Mouse (Mus musculus): ENCODE measurements at regions not wholly inside any gene's neighbourhood (a gene's known extent, or its start where the extent isn't known, plus 50 kb on each side); places are given as distances from the start of the nearest gene placed in this dataset.
A peak's percentile ranks its signal among the peaks of the same experiment; 100 is the strongest.

DNA sequence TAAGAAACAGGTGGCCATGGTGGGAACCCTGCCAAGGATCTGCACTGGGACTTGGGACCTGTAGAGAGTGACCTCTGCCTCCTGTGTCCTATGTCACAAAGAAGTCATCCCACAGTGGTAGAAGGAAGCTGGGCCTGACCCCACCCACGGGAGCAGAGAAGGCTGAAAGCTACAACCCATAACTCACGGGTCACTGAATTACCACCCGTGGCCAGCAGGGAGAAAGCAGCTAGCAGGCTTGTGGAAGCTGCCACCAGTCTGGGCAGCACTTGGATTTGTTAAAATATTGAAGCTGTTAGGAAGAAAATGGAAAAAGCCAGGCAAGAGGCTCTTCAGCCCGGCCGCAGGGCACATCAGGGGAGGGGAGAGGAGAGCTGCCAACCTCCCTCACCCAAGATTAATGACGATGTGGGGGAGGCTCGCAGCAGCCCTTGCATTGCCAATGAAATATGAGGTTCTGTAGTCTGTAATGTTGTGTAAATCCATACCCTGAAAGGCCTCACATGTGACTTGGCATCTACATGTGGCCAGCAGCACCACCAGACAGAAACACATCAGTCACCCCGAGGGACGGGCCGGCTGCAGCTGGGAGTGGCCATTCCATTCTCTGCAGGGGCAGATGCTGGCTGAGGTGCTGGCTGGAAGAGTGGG is 94.5 kb downstream of the Olfm1 start:
- no peak for ATAC-seq
- H3K9me3 ChIP-seq (ENCODE audit: low read length), result no peaks in the 10 kb centered on the region

DNA sequence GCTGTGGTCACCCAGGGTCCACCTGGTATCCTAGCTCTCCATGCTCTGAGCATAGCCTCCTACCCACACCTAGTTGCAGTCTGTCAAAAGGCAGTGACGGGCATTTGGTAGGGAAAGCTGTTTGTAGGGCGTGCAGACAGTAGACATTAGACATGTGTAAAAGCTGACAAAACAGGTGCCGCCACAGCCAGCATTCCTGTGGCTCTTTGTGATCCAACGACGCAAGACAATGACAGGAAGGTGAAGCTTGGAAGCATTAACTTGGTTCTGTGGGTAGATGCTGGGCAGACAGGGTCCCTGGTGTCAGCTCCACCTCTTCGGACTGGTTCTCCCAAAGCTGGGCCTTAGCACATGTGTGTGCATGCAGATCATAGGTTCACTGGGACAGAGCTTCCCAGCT is 96.5 kb downstream of the Olfm1 start:
- Histone ChIP-seq H3K9ac (no peak overlapping the region), H3K4me2 (ENCODE audit: low read depth) (no peak overlapping the region), H3K27ac (ENCODE audit: low read depth, low read length) (no peak overlapping the region), H3K4me1 (ENCODE audit: insufficient read depth) (no peaks in the 10 kb centered on the region), H3K4me3 (ENCODE audit: low read depth, low read length) (no peak overlapping the region), H3K9me3 (ENCODE audit: low read length) (no peaks in the 10 kb centered on the region), H3K36me3 (ENCODE audit: insufficient read depth) (no peaks in the 10 kb centered on the region), H3K27me3 (ENCODE audit: insufficient read depth, low read length) (no peaks in the 10 kb centered on the region)
- no peak for TF ChIP-seq CTCF (IDR thresholded peaks at IDR 0.05; ENCODE audit: low read depth)
- DNase-seq (no peak), ATAC-seq (no peak)
- WGBS, result 85% methylated on average over 6 of the region's 6 CpGs

More for the DNA sequence above, 94.5 kb downstream of the Olfm1 start:
- no peak overlapping the region for H3K27ac ChIP-seq (ENCODE audit: low read depth, low read length)
- TF ChIP-seq CTCF (IDR thresholded peaks at IDR 0.05; ENCODE audit: low read depth), result peak; percentile 18; the same call in 1 of the 2 replicates
- no peak for DNase-seq
- no peak overlapping the region for H3K4me3 ChIP-seq (ENCODE audit: low read depth, low read length)
- H3K36me3 ChIP-seq (ENCODE audit: insufficient read depth), result no peaks in the 10 kb centered on the region
- no peaks in the 10 kb centered on the region for H3K4me1 ChIP-seq (ENCODE audit: insufficient read depth)
- no peaks in the 10 kb centered on the region for H3K27me3 ChIP-seq (ENCODE audit: insufficient read depth, low read length)
- H3K4me2 ChIP-seq (ENCODE audit: low read depth), result no peak overlapping the region
- H3K9ac ChIP-seq, result no peak overlapping the region
- WGBS, result 66% methylated on average over 10 of the region's 10 CpGs

DNA sequence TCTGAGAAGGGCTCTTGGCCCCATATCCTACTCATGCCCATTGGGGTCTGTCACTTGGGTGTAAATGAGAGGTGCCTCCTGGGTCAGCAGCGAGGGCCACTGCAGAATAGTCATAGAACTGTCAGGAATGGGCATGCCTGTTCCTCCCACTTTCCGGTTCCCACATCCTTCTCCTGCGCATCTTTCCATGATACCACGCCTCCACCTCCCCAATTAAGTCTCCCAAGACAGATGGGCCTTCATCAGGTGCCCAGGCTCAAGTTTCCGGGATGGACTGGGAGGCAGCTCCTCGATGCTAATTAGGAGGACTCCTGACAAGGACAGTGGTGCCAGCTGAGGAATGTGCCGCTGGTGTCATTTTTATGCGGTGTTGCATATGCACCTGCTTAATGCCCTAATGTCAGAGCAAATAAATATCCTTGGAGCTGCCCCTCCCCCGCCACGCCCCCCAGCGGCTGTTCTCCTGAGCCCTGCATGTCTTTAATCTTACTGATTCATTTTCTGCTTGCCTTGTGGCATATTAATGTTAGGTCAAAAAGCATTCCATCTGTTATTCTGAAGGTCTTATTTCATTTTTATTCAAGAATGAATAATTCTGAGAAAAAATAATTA is 97.2 kb downstream of the Olfm1 start:
- no peak overlapping the region for H3K9ac ChIP-seq
- no peak for ATAC-seq
- no peak for DNase-seq

DNA sequence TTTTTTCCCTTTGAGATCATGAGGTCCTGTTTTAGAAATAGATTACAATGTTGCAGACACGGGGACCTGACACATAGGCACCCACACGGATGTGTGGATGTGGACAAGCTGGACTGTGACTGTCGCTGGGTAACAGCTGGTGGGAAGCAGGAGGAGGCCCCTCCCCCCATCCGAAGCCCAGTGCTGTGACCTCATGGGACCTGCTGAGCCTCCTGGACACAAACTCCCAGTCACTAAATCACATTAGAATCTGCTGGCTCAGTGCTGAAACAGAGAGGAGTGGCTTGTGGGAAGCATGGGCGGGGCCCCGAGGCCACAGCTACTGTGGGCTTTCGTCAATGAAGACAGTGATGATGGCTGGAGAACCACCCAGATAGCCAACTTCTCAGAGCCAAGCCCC is 101.7 kb downstream of the Olfm1 start:
- WGBS, result 61% methylated on average over 7 of the region's 7 CpGs
- H3K27ac ChIP-seq (ENCODE audit: low read depth, low read length), result no peak overlapping the region
- no peak overlapping the region for H3K9ac ChIP-seq
- H3K27me3 ChIP-seq (ENCODE audit: insufficient read depth, low read length), result no peaks in the 10 kb centered on the region
- no peak overlapping the region for H3K4me3 ChIP-seq (ENCODE audit: low read depth, low read length)
- no peak for TF ChIP-seq CTCF (IDR thresholded peaks at IDR 0.05; ENCODE audit: low read depth)
- no peak for DNase-seq
- ATAC-seq, result no peak
- no peak overlapping the region for H3K4me2 ChIP-seq (ENCODE audit: low read depth)
- H3K9me3 ChIP-seq (ENCODE audit: low read length), result no peaks in the 10 kb centered on the region
- H3K4me1 ChIP-seq (ENCODE audit: insufficient read depth), result peaks cover 13% of the 10 kb centered on the region
- H3K36me3 ChIP-seq (ENCODE audit: insufficient read depth), result no peaks in the 10 kb centered on the region

More for the DNA sequence above, 97.2 kb downstream of the Olfm1 start:
- 0 out of 2 replicates have a peak, but pooled peaks have one; percentile 25 for TF ChIP-seq CTCF (IDR thresholded peaks at IDR 0.05; ENCODE audit: low read depth)
- H3K9me3 ChIP-seq (ENCODE audit: low read length), result no peaks in the 10 kb centered on the region
- no peaks in the 10 kb centered on the region for H3K36me3 ChIP-seq (ENCODE audit: insufficient read depth)
- no peak overlapping the region for H3K27ac ChIP-seq (ENCODE audit: low read depth, low read length)
- no peaks in the 10 kb centered on the region for H3K4me1 ChIP-seq (ENCODE audit: insufficient read depth)
- WGBS, result 62% methylated on average over 11 of the region's 11 CpGs
- no peak overlapping the region for H3K4me3 ChIP-seq (ENCODE audit: low read depth, low read length)
- H3K4me2 ChIP-seq (ENCODE audit: low read depth), result no peak overlapping the region
- H3K27me3 ChIP-seq (ENCODE audit: insufficient read depth, low read length), result no peaks in the 10 kb centered on the region

DNA sequence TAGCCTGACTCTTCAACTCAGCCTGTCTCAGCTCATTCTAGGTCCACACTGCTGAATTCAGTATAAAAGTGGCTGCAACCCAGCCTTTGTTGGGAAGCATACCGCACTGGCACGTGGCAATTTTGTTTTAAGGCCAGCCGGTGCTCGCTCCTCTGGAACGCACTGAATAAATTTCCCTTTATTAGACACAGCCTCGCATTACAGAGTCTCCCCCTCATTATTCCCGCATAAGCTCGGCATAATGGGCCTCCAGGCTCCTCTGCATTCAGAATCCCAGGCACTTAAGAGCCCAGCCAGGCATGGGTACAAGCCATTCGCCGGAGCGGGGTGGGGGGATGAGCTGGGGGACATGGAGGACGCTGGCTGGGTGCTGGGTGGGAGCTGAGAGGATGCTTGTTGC is 103.4 kb downstream of the Olfm1 start:
- 10% methylated on average over 12 of the region's 12 CpGs for WGBS
- Histone ChIP-seq H3K4me2 (ENCODE audit: low read depth) (no peak overlapping the region), H3K9ac (no peak overlapping the region), H3K36me3 (ENCODE audit: insufficient read depth) (no peaks in the 10 kb centered on the region), H3K27me3 (ENCODE audit: insufficient read depth, low read length) (no peaks in the 10 kb centered on the region), H3K4me1 (ENCODE audit: insufficient read depth) (peaks cover 13% of the 10 kb centered on the region), H3K27ac (ENCODE audit: low read depth, low read length) (peak overlapping the region; percentile 71), H3K9me3 (ENCODE audit: low read length) (no peaks in the 10 kb centered on the region), H3K4me3 (ENCODE audit: low read depth, low read length) (no peak overlapping the region)
- DNase-seq (peak; percentile 80), ATAC-seq (peak; percentile 91)
- no peak for TF ChIP-seq CTCF (IDR thresholded peaks at IDR 0.05; ENCODE audit: low read depth)

DNA sequence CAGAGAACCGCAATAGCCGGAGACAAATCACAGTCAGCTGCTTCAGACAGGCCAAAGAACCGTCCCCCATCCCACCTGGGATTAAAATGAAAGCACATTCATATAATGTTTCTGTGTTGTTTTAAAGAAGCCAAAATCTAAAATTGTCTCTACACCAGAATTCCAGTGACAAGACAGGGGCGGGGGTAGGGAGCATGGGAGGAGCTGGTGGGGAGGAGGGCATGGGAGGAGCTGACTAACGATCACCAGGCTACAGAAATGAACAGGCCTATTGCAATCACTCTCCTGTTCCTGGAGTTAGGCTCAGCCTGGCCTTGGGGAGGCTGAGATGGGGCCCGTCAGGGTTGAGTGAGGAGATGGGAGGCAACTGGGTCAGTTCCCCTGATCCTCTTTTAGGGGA is 105.9 kb downstream of the Olfm1 start:
- TF ChIP-seq CTCF (IDR thresholded peaks at IDR 0.05; ENCODE audit: low read depth), result no peak
- H3K27ac ChIP-seq (ENCODE audit: low read depth, low read length), result no peak overlapping the region
- H3K4me2 ChIP-seq (ENCODE audit: low read depth), result no peak overlapping the region
- H3K4me3 ChIP-seq (ENCODE audit: low read depth, low read length), result no peak overlapping the region
- no peaks in the 10 kb centered on the region for H3K9me3 ChIP-seq (ENCODE audit: low read length)
- H3K4me1 ChIP-seq (ENCODE audit: insufficient read depth), result peaks cover 13% of the 10 kb centered on the region
- no peak for ATAC-seq
- DNase-seq, result no peak
- H3K36me3 ChIP-seq (ENCODE audit: insufficient read depth), result no peaks in the 10 kb centered on the region
- H3K9ac ChIP-seq, result no peak overlapping the region
- H3K27me3 ChIP-seq (ENCODE audit: insufficient read depth, low read length), result no peaks in the 10 kb centered on the region
- WGBS, result 51% methylated on average over 6 of the region's 6 CpGs

DNA sequence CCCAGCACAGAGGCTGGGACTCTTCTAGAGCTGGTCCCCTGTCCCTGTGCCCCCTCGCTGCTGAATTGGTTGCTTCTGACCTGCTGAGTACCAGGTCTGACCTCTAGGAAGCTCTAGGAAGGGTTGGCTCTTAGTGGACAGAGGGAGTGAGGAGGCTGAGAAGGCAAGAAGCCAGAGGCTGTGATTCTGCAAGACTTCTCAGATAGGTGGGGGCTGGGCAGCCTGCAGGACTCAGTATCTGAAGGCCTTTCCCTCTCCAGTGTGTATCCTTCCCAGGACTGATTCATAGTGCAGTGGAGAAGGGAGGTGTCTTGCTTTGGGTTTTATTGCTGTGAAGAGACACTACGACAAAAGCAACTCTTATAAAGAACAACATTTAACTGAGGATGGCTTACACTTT is 106.6 kb downstream of the Olfm1 start:
- Histone ChIP-seq H3K36me3 (ENCODE audit: insufficient read depth) (no peaks in the 10 kb centered on the region), H3K27ac (ENCODE audit: low read depth, low read length) (no peak overlapping the region), H3K4me2 (ENCODE audit: low read depth) (no peak overlapping the region), H3K4me1 (ENCODE audit: insufficient read depth) (peaks cover 13% of the 10 kb centered on the region), H3K27me3 (ENCODE audit: insufficient read depth, low read length) (no peaks in the 10 kb centered on the region), H3K9ac (no peak overlapping the region), H3K4me3 (ENCODE audit: low read depth, low read length) (no peak overlapping the region), H3K9me3 (ENCODE audit: low read length) (no peaks in the 10 kb centered on the region)
- DNase-seq (no peak), ATAC-seq (no peak)
- 97% methylated on average over 2 of the region's 2 CpGs for WGBS
- TF ChIP-seq CTCF (IDR thresholded peaks at IDR 0.05; ENCODE audit: low read depth), result no peak

All from forebrain, postnatal 0 days (tissue).